Mouse (Mus musculus) 416B (cell line): ENCODE results near the gene Cdh23.
A peak's percentile ranks its signal among the peaks of the same experiment; 100 is the strongest.

Experiments
- DNase-seq: peaks from one replicate; pipeline ENCODE4 v3.0.0; 2011; ENCODE audit warnings: low read depth

Cdh23 gene

DNA sequence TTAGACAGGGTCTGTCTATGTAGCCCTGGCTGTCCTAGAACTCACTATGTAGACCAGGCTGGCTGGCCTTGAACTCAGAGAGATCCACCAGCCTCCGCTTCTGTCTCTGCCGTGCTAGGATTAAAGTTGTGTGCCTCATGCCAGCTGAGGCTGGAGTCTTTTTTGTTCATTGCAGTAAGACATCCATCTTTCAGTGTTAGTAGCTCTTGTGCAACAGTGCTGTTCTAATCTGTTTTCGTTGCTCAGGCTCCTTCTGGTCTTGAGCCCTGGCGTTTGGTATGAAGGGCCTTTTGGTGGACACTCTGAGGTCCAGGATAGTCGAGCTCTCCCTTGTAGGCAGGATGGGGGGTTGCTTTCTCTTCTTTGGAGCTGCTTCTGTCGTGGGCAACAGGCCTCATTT, 332.9 kb downstream of the Cdh23 start:
- no peak for DNase-seq

DNA sequence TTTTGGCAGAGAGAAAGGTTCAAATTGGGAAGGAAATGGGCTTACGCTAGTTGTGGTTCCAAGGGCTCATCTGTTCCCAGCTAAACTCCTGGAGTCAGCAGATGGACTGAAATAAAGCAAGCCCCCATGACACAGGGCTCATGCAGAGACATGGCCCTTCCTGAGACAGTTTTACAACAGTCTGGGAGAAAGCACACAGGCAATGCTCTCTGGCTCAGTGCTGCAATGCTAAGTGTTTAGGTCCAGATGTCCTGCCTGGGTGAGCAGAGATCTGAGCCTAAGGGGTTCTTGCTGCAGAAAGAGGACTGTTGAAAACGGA, 334.0 kb downstream of the Cdh23 start:
- no peak for DNase-seq

GRCm38 (mm10) chr10:60361615-60362309, 334.5 kb downstream of the Cdh23 start:
- DNase-seq = no peak

DNA sequence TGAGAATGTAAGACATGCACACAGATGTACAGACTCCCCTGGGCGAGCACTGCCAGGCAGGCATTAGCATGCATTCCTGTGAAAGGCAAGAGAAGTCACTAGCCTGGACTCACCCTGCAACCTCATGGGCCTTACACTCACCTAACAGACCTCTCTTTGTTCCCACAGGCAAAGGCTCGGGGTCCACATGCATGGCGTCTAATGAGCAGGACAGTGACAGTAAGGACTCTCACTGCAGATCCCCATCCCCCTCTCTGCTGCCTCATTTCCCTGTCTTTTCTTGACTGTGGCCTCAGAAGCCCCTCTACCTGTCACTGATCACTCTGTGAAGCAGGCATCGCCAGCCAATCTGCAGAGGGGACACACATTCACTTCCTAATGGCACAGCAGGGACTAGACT, 337.5 kb downstream of the Cdh23 start:
- no peak for DNase-seq

- no peak for DNase-seq
Measured at GRCm38 (mm10) chr10:60357901-60358300, 338.4 kb downstream of the Cdh23 start.

GRCm38 (mm10) chr10:60357441-60357840, 338.8 kb downstream of the Cdh23 start:
- DNase-seq = no peak

- DNase-seq = no peak
Measured at GRCm38 (mm10) chr10:60354881-60355677, 341.2 kb downstream of the Cdh23 start.

DNA sequence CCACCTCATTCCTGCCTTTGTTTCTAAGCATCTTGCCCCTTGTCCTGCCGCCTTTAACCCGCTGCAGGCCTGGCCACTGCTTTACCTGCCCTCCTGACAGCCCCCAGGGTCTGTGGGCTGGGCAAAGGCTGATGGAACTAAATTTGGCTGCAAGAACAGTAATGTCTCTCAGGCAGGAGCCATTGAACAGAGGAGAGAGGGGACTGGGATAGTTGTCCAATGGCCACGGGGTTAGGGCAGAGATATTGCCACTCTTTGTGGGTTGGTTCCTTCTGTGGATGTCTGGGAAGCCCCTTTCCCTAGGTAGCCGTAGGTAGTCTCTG, 342.3 kb downstream of the Cdh23 start:
- DNase-seq = no peak

- DNase-seq = no peak
Measured at GRCm38 (mm10) chr10:60353241-60354002, 342.9 kb downstream of the Cdh23 start.

- DNase-seq = peak; percentile 78
Measured at GRCm38 (mm10) chr10:60351761-60352455, 344.4 kb downstream of the Cdh23 start.

- no peak for DNase-seq
Measured at GRCm38 (mm10) chr10:60351248-60351647, 345.0 kb downstream of the Cdh23 start.

DNA sequence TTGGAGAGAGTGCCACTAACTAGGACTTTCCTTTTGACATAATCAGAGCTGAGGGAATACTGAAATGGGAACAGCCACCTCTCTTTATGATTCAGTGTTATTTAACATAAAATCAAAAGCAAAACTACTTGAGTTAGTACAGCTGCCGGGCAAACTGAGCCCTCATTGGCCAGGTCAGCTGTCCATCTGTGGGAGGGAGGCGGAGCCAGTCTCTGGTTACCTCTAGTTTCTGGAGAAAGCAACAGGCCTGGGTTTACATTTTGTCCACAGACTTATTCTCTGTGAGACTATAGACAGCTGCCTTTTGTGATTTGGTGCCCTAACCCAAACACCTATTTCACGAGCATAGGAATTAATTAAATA, 345.5 kb downstream of the Cdh23 start:
- peak; percentile 95 for DNase-seq

DNA sequence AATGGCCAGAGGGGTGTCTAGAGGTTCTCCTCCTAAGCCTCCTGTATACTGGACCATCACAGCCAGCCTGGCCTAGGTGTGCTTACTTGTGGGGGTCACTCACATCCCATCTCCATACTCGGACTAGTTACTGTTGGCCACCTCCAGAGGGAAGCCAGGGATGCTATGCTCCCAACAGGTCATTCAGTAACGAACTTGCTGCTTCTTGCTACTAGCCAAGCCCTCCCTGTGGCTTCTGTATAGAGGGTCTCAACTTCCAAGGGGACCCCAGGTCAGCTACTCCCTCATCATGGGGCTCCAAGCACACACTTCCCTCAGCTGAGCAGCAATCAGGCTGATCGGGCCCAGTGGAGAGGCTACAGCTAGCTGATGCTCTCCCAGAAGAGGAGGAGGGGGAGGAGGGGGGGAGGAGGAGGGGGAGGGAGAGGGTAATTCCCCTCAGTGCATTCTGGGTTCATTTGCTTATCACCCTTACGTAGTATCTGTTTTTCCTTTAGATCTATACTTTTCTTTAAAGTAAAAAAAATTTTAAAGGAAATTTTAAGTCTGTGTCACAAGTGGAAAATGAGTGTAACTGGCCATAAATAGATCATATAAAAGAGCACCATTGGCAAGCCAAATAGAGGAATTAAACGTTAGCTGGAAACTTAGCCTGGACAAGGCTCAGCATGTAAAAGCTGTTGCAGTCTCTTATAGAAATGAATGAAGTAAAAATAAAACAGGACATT, 346.0 kb downstream of the Cdh23 start:
- no peak for DNase-seq

- no peak for DNase-seq
Measured at GRCm38 (mm10) chr10:60349644-60350043, 346.6 kb downstream of the Cdh23 start.

- DNase-seq = peak; percentile 92
Measured at GRCm38 (mm10) chr10:60349056-60349455, 347.2 kb downstream of the Cdh23 start.

GRCm38 (mm10) chr10:60347768-60348610, 348.3 kb downstream of the Cdh23 start:
- DNase-seq = no peak

DNA sequence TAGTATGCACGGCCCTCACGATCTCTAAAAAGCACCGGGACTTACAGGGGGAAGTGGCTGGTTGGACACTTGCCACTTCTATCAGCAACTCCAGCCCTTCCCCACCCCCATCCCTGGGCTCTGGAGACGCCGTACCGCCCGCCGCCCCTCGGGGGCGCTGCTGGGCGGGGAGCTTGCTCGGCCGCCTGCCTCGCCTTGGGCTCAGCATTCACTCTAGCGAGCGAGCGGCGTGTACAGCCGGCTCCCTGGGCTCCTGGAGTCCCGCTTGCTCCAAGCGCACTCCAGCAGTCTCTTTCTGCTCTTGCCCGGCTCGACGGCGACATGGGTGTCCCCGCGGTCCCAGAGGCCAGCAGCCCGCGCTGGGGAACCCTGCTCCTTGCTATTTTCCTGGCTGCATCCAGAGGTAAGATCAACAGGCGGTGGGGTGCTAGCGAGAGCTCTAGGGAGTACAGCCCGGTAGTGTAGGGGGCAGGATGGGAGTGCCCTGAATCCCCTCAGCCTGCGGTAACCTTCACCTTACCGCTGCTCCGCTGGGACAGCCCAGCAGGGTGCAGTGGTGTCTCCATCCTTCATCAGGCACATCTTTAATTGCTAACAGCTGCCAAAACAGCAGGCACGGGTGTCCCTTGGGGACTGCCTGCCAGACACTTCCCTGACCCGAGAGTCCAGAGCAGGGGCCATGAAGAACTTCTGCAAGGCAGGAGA, 349.4 kb downstream of the Cdh23 start, which contains the start of gene Vsir:
Vsir (plus strand) TSS at position 151 of the 705 bp plus-strand sequence.
- DNase-seq = peak; percentile 90

DNA sequence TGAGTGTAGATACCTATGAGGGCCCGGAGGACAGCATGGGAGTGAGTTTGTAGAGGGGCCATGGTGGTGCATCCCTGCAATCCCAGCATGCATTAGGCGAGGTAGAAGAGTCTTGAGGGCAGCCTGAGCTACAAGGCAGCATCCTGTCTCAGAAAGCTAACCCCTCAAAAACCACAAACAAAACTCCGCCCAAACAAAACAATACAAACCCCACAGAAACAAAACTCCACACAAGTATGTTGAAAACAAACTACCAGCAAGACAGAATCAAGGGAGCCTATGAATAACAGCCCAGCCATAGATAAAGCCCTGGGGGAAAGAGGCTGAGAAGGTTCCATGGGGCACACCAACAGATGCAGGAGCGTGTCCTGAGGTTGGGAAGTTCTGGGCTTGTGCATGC, 350.2 kb downstream of the Cdh23 start:
- DNase-seq = peak; percentile 50

DNA sequence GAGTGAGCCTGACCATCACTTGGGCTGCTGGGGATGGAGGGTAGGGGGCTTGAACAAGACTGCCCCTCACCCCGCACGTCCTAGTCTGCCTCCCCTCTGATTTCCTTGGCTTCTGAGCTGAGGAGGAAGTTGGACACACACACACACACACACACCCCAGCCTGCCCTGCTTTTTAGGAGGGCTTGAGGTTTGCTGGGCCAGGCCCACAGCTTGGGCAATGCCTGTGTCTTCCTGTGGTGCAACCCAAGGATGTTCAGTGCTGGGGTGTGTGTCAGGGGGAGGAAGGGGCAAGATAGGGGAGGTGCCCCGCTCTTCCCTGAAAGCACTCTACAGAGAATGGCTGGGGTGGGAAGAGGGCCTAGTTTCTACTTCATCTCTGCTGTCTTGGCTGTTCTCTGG, 352.2 kb downstream of the Cdh23 start:
- peak; percentile 94 for DNase-seq

GRCm38 (mm10) chr10:60341528-60341927, 354.8 kb downstream of the Cdh23 start:
- DNase-seq = no peak
